Mouse (Mus musculus) liver, adult 2 months (tissue): ENCODE measurements around the gene Igsf9b.

ENCODE experiments used
- CTCF ChIP-seq: fragments of 200-500 bp; IDR thresholded peaks from 2 replicates; pipeline ENCODE4 v1.5.1; 2011; ENCODE audit warnings: low read depth, low read length, control low read depth
- POLR2A ChIP-seq: fragments of 200-500 bp; IDR thresholded peaks from 2 replicates; pipeline ENCODE4 v1.6.1; 2011; ENCODE audit warnings: low read length, control low read depth; ENCODE audit not compliant: insufficient read depth; ENCODE audit errors: extremely low read depth

DNA sequence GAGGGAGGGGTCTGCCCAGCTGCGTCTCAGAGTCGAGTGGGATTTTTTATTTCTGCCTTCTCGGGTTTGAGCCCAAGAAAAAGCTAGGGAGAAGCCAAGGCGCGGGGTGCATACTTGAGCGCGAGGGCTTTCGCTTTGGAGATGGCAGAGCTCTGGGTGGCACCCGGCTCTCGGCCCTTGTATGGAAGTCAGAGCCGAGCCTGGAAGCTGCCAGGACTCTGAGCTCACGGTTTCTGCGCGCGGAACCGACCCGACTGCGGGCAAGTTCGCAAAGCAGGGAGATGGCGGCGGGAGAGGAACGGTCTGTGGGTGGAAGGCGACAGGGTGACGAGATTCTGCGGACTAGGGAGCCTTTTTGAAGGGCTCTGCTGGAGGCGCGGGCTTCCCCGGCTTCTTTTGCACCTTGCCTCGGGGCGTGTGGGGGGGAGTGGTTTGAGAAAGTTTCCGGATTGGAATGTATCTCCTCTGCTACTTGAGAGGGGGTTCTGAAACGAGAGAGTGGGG is 1.2 kb downstream of the Igsf9b start:
- TF ChIP-seq POLR2A (no peak), CTCF (no peak)
